Mouse (Mus musculus): ENCODE results near the gene Tmem179.

GRCm38 (mm10) chr12:112510733-112511372 is 5.7 kb downstream of the Tmem179 start:
- TF ChIP-seq CTCF (IDR thresholded peaks at IDR 0.05; ENCODE audit: borderline replicate concordance, control insufficient read depth, extremely low read depth, insufficient read depth, low read length, poor library complexity) (no peak), POLR2A (IDR thresholded peaks at IDR 0.05; ENCODE audit: control insufficient read depth, extremely low read depth, insufficient read depth, low read length, poor library complexity) (no peak)
